Mouse (Mus musculus): Measurements from ENCODE around the gene Rpn1. TPM values are rescaled to one million over a fixed set of nuclear protein-coding genes. Genes with fewer than 3 reads are reported as not detected.

The Rpn1 gene
- polyA plus RNA-seq, 1 experiment from 2014 or later, result 112 TPM

DNA sequence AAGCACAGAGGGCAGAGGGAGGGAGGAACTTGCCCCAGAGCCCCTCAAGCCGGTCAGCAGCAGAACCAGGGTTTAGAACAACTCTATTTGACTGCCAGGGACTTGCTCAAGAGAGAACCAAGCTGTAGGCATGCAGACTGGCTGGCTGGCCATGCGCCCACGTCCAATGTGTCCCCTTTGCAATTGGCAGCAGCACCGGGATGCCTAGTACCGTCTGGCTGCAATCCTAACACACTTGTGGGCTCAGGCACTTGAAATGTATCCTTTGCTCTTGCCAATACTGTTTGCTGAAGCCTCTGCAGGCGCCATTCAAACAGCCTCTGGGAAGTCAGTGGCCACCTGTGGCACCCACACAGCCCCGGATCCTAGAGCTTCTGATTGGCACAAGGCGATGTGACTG, 56.0 kb downstream of the Rpn1 start:
- ATAC-seq (no peak), DNase-seq (no peak)
- no peak overlapping the region for H3K9ac ChIP-seq (replicated peaks)
- H3K4me1 ChIP-seq (ENCODE audit: insufficient read depth), result peaks cover 5% of the 10 kb centered on the region; the same call in 1 of the 2 replicates
- no peaks in the 10 kb centered on the region for H3K36me3 ChIP-seq (replicated peaks; ENCODE audit: insufficient read depth, low read length)
- H3K4me2 ChIP-seq (ENCODE audit: low read depth, low read length), result no peak overlapping the region
- no peaks in the 10 kb centered on the region for H3K9me3 ChIP-seq (ENCODE audit: low read length)
- no peak overlapping the region for H3K27ac ChIP-seq (ENCODE audit: low read depth)
- 63% methylated on average over 8 of the region's 8 CpGs for WGBS (ENCODE audit: insufficient replicate concordance)
- H3K27me3 ChIP-seq (ENCODE audit: insufficient read depth, low read length), result peaks cover 20% of the 10 kb centered on the region
- TF ChIP-seq CTCF (IDR thresholded peaks at IDR 0.05; ENCODE audit: low read depth) (no peak), EP300 (IDR thresholded peaks at IDR 0.05; ENCODE audit: low read depth) (no peak)
- H3K4me3 ChIP-seq (ENCODE audit: low read depth, low read length), result no peak overlapping the region

DNA sequence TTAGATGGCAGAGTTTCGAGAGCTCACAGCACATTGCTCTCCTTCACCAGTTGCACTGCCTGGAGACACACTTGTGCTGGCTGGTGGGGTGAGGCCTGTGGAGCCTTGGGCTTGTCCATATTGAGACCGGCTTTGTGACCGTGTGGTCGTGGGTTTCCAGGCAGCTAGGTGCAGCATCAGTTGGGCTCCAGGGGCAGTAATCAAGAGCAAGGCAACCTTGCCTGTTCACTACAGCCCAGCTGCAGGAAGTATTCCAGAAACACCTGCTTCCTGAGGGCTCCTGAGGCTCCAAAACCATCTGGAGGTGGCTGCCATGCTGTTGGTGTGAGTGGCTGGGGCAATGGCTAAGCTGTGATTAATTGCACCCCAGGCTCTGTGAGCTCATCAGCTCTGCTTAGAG, 61.5 kb downstream of the Rpn1 start:
- no peak for TF ChIP-seq CTCF (IDR thresholded peaks at IDR 0.05; ENCODE audit: low read depth)
- TF ChIP-seq EP300 (IDR thresholded peaks at IDR 0.05; ENCODE audit: low read depth), result no peak
- no peak overlapping the region for H3K9ac ChIP-seq (replicated peaks)
- no peak overlapping the region for H3K4me3 ChIP-seq (ENCODE audit: low read depth, low read length)
- ATAC-seq (no peak), DNase-seq (no peak)
- H3K9me3 ChIP-seq (ENCODE audit: low read length), result no peaks in the 10 kb centered on the region
- no peaks in the 10 kb centered on the region for H3K36me3 ChIP-seq (replicated peaks; ENCODE audit: insufficient read depth, low read length)
- no peaks in the 10 kb centered on the region for H3K4me1 ChIP-seq (ENCODE audit: insufficient read depth)
- no peak overlapping the region for H3K4me2 ChIP-seq (ENCODE audit: low read depth, low read length)
- H3K27me3 ChIP-seq (ENCODE audit: insufficient read depth, low read length), result no peaks in the 10 kb centered on the region
- no peak overlapping the region for H3K27ac ChIP-seq (ENCODE audit: low read depth)
- 74% methylated on average over 4 of the region's 4 CpGs for WGBS (ENCODE audit: insufficient replicate concordance)

DNA sequence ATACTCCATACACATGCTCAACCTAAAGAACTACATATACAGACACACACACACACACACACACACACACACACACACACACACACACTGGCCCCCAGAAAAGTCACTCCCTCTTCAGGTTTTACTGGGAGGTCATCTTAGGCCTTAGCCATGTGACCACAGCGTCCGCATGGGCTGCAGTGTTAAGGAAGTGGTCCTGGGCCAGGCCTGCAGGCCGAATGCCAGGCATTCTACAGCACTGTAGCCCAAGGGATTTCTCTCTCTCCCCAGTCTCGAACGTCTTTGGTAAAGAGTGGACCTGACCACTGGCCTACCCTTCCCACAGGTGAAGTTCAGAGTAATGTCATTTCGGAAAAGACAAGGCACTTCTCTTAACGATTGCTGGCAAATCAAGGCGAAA, 62.3 kb downstream of the Rpn1 start:
- no peaks in the 10 kb centered on the region for H3K9me3 ChIP-seq (ENCODE audit: low read length)
- no peak for ATAC-seq
- TF ChIP-seq CTCF (IDR thresholded peaks at IDR 0.05; ENCODE audit: low read depth), result no peak
- TF ChIP-seq EP300 (IDR thresholded peaks at IDR 0.05; ENCODE audit: low read depth), result no peak
- H3K9ac ChIP-seq (replicated peaks), result no peak overlapping the region
- H3K4me3 ChIP-seq (ENCODE audit: low read depth, low read length), result no peak overlapping the region
- H3K4me2 ChIP-seq (ENCODE audit: low read depth, low read length), result no peak overlapping the region
- no peaks in the 10 kb centered on the region for H3K36me3 ChIP-seq (replicated peaks; ENCODE audit: insufficient read depth, low read length)
- H3K4me1 ChIP-seq (ENCODE audit: insufficient read depth), result no peaks in the 10 kb centered on the region
- no peaks in the 10 kb centered on the region for H3K27me3 ChIP-seq (ENCODE audit: insufficient read depth, low read length)
- H3K27ac ChIP-seq (ENCODE audit: low read depth), result no peak overlapping the region
- DNase-seq, result no peak
- 73% methylated on average over 8 of the region's 8 CpGs for WGBS (ENCODE audit: insufficient replicate concordance)

GRCm38 (mm10) chr6:88147411-88148003, 63.2 kb downstream of the Rpn1 start:
- Histone ChIP-seq H3K36me3 (replicated peaks; ENCODE audit: insufficient read depth, low read length) (no peaks in the 10 kb centered on the region), H3K9ac (replicated peaks) (no peak overlapping the region), H3K27ac (ENCODE audit: low read depth) (no peak overlapping the region), H3K27me3 (ENCODE audit: insufficient read depth, low read length) (no peaks in the 10 kb centered on the region), H3K4me3 (ENCODE audit: low read depth, low read length) (no peak overlapping the region), H3K9me3 (ENCODE audit: low read length) (no peaks in the 10 kb centered on the region), H3K4me2 (ENCODE audit: low read depth, low read length) (no peak overlapping the region), H3K4me1 (ENCODE audit: insufficient read depth) (no peaks in the 10 kb centered on the region)
- 61% methylated on average over 16 of the region's 16 CpGs for WGBS (ENCODE audit: insufficient replicate concordance)
- peak; percentile 53 for ATAC-seq
- TF ChIP-seq EP300 (IDR thresholded peaks at IDR 0.05; ENCODE audit: low read depth) (no peak), CTCF (IDR thresholded peaks at IDR 0.05; ENCODE audit: low read depth) (no peak)
- peak; percentile 43 for DNase-seq

DNA sequence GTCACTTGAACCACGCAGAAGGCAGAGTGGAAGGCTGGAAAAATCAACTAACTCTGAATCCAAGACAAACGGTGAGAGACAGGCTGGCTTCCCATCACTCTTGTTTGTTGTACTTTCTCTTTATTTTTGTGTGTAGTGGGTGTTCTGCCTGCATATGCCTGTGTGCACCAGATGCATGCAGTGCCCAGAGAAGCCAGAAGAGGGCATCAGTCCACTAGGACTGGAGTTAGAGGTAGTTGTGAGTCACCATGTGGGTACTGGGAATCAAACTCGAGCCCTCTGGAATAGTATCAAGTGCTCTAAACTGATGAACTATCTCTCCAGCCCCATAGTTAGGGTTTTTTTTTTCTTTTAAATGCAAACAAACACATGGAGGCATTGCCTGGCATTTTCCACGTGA, 67.1 kb downstream of the Rpn1 start:
- ATAC-seq, result no peak
- Histone ChIP-seq H3K4me2 (ENCODE audit: low read depth, low read length) (no peak overlapping the region), H3K4me3 (ENCODE audit: low read depth, low read length) (no peak overlapping the region), H3K9ac (replicated peaks) (no peak overlapping the region), H3K4me1 (ENCODE audit: insufficient read depth) (no peaks in the 10 kb centered on the region), H3K27ac (ENCODE audit: low read depth) (no peak overlapping the region), H3K27me3 (ENCODE audit: insufficient read depth, low read length) (no peaks in the 10 kb centered on the region), H3K9me3 (ENCODE audit: low read length) (no peaks in the 10 kb centered on the region), H3K36me3 (replicated peaks; ENCODE audit: insufficient read depth, low read length) (no peaks in the 10 kb centered on the region)
- no peak for DNase-seq
- WGBS (ENCODE audit: insufficient replicate concordance), result 71% methylated on average over 4 of the region's 4 CpGs
- TF ChIP-seq EP300 (IDR thresholded peaks at IDR 0.05; ENCODE audit: low read depth) (no peak), CTCF (IDR thresholded peaks at IDR 0.05; ENCODE audit: low read depth) (peak; percentile 45)

DNA sequence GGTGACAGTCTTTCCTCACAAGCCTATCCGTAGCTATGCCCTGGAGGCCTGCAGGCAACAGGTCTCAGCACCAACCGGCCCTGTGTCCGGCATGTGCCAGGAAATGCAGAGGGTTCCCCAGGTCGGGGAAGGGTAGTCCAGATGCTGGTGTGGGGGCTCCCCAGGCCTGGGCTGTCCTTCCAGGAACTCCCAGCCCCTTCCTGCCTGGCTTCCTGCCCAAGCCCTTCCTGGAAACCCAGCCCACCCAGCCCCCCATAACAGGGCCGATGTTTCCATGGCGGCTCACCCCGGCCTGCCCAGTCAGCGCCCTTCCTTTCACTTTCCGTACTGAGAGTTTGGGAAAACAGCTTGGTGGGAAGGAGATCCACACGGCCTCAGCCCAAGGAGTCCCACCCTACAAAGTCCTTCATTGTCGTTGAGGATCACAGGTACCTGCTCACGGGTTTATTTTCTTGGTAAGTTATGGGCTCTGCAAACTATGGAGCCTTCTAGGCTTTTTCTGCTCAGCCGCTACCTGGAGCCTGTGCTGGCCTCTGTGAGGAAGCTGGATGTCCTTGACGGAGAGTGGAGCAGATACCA, 67.9 kb downstream of the Rpn1 start:
- WGBS (ENCODE audit: insufficient replicate concordance), result 63% methylated on average over 14 of the region's 14 CpGs
- peak; percentile 46 for DNase-seq
- Histone ChIP-seq H3K4me3 (ENCODE audit: low read depth, low read length) (no peak overlapping the region), H3K9me3 (ENCODE audit: low read length) (no peaks in the 10 kb centered on the region), H3K27me3 (ENCODE audit: insufficient read depth, low read length) (no peaks in the 10 kb centered on the region), H3K36me3 (replicated peaks; ENCODE audit: insufficient read depth, low read length) (no peaks in the 10 kb centered on the region), H3K4me2 (ENCODE audit: low read depth, low read length) (no peak overlapping the region), H3K27ac (ENCODE audit: low read depth) (peak overlapping the region; percentile 62), H3K9ac (replicated peaks) (no peak overlapping the region), H3K4me1 (ENCODE audit: insufficient read depth) (no peaks in the 10 kb centered on the region)
- TF ChIP-seq EP300 (IDR thresholded peaks at IDR 0.05; ENCODE audit: low read depth), result peak; percentile 45; the same call in 1 of the 2 replicates
- TF ChIP-seq CTCF (IDR thresholded peaks at IDR 0.05; ENCODE audit: low read depth), result no peak
- peak; percentile 66 for ATAC-seq
